Mouse (Mus musculus) liver, postnatal 0 days (tissue): ENCODE results near the gene Slirp. TPM values are rescaled to one million over a fixed set of nuclear protein-coding genes. Genes with fewer than 3 reads are reported as not detected.
A peak's percentile ranks its signal among the peaks of the same experiment; 100 is the strongest.
"Not testable (repeated sequence)": the region's sequence is repeated elsewhere in the genome, so short reads cannot be mapped to it uniquely, and the experiment has no call there.

Experiments
- ATAC-seq: fragments of 200-750 bp; cut with Nextera tagmentation; 2 replicates; pipeline ENCODE4 v1.8.0; 2017; ENCODE audit warnings: mild to moderate bottlenecking, moderate library complexity
- DNase-seq: peaks from one replicate; pipeline ENCODE4 v3.0.0-alpha.2; 2016
- H3K27ac ChIP-seq: fragments of 300-500 bp; sonication (generic); 2 replicates; pipeline ENCODE4 v1.5.1; 2014; ENCODE audit warnings: antibody characterized with exemption, moderate library complexity, mild to moderate bottlenecking, low read depth
- H3K27me3 ChIP-seq: fragments of 300-500 bp; sonication (generic); 2 replicates; pipeline ENCODE4 v1.6.1; 2014; ENCODE audit warnings: low read length, control low read depth, mixed read lengths; ENCODE audit not compliant: insufficient read depth
- H3K36me3 ChIP-seq: fragments of 300-500 bp; sonication (generic); replicated peaks from 2 replicates; pipeline ENCODE4 v1.6.1; 2014; ENCODE audit warnings: mild to moderate bottlenecking, control low read depth, low read length, moderate library complexity, mixed read lengths; ENCODE audit not compliant: insufficient read depth
- H3K4me1 ChIP-seq: fragments of 300-500 bp; sonication (generic); 2 replicates; pipeline ENCODE4 v1.6.1; 2014; ENCODE audit warnings: antibody characterized with exemption, mild to moderate bottlenecking, control low read depth; ENCODE audit not compliant: insufficient read depth
- H3K4me2 ChIP-seq: fragments of 300-500 bp; sonication (generic); 2 replicates; pipeline ENCODE4 v1.6.1; 2014; ENCODE audit warnings: low read depth, mild to moderate bottlenecking, low read length, moderate library complexity, mixed read lengths
- H3K4me3 ChIP-seq: fragments of 300-500 bp; sonication (generic); 2 replicates; pipeline ENCODE4 v1.5.1; 2014; ENCODE audit warnings: low read depth, low read length
- H3K9ac ChIP-seq: fragments of 300-500 bp; sonication (generic); replicated peaks from 2 replicates; pipeline ENCODE4 v1.6.1; 2014; ENCODE audit warnings: mild to moderate bottlenecking, moderate library complexity
- H3K9me3 ChIP-seq: fragments of 300-500 bp; sonication (generic); 2 replicates; pipeline ENCODE4 v1.6.1; 2016; ENCODE audit warnings: mild to moderate bottlenecking, control low read depth, low read length, mixed read lengths
- CTCF ChIP-seq: sonication (generic); IDR thresholded peaks from 2 replicates; pipeline ENCODE4 v1.5.1; 2016; ENCODE audit warnings: antibody characterized with exemption, low read depth
- EP300 ChIP-seq: IDR thresholded peaks from 2 replicates; pipeline ENCODE4 v1.6.1; 2016; ENCODE audit warnings: antibody characterized with exemption, low read depth, mild to moderate bottlenecking
- WGBS: fragments of 180-500 bp; shearing (Covaris S2); extraction: QIAGEN DNeasy Blood & Tissue Kit; methylation state at CpG from one replicate; pipeline ENCODE4 v1.1.7; 2014; ENCODE audit not compliant: insufficient replicate concordance; 5-methylcytosine and 5-hydroxymethylcytosine counted together
- microRNA-seq: library from miRNA; unstranded; fragments of <30 nt; microRNA quantifications from one replicate; pipeline ENCODE4, GENCODE M21; 2016
- polyA plus RNA-seq: library from polyadenylated mRNA; unstranded; fragments of >200 nt; fragmentation: Nextera tagmentation; extraction: Ambion mirVana; gene quantifications from 2 replicates; pipeline ENCODE4 v1.2.1, GENCODE M21; 2015

Gene Slirp
- polyA plus RNA-seq, 1 experiment from 2014 or later, result 146 TPM

- no peak overlapping the region for H3K9ac ChIP-seq
- WGBS, result 66% methylated on average over 3 of the region's 3 CpGs
- no peak for TF ChIP-seq CTCF
- no peak for TF ChIP-seq EP300
Measured at GRCm38 (mm10) chr12:87474756-87475155, 31.1 kb downstream of the Slirp start.

GRCm38 (mm10) chr12:87482482-87482881 lies 38.8 kb downstream of the Slirp start:
- H3K4me3 ChIP-seq, ATAC-seq: not testable (repeated sequence)
- WGBS, result 77% methylated on average over 5 of the region's 5 CpGs

More at GRCm38 (mm10) chr12:87474756-87475155, 31.1 kb downstream of the Slirp start:
- H3K9me3 ChIP-seq, result no peaks in the 10 kb centered on the region
- peaks cover 15% of the 10 kb centered on the region for H3K4me1 ChIP-seq
- no peak overlapping the region for H3K27ac ChIP-seq
- ATAC-seq (no peak), DNase-seq (no peak)
- no peak overlapping the region for H3K4me2 ChIP-seq
- H3K4me3 ChIP-seq, result no peak overlapping the region
- no peaks in the 10 kb centered on the region for H3K27me3 ChIP-seq
- H3K36me3 ChIP-seq, result no peaks in the 10 kb centered on the region

GRCm38 (mm10) chr12:87488683-87489082 lies 45.0 kb downstream of the Slirp start:
- 26% methylated on average over 2 of the region's 2 CpGs for WGBS
- ATAC-seq, H3K27me3 ChIP-seq, H3K4me2 ChIP-seq, H3K4me3 ChIP-seq, H3K36me3 ChIP-seq, DNase-seq, H3K4me1 ChIP-seq, H3K9me3 ChIP-seq, H3K9ac ChIP-seq, H3K27ac ChIP-seq: not testable (repeated sequence)

More at GRCm38 (mm10) chr12:87482482-87482881, 38.8 kb downstream of the Slirp start:
- not testable (repeated sequence) for H3K27me3 ChIP-seq, H3K4me1 ChIP-seq, H3K9me3 ChIP-seq, H3K9ac ChIP-seq, H3K4me2 ChIP-seq, DNase-seq, H3K27ac ChIP-seq, H3K36me3 ChIP-seq

- H3K27me3 ChIP-seq, H3K4me3 ChIP-seq, ATAC-seq, H3K9ac ChIP-seq, H3K27ac ChIP-seq, H3K4me1 ChIP-seq, DNase-seq, H3K36me3 ChIP-seq, H3K9me3 ChIP-seq, H3K4me2 ChIP-seq: not testable (repeated sequence)
- WGBS, result 73% methylated on average over 2 of the region's 3 CpGs
Measured at GRCm38 (mm10) chr12:87494421-87494820, 50.7 kb downstream of the Slirp start, which contains the start of gene Gm5788. TSS of gene Gm5788 (plus strand) at chr12:87494721.

Small RNAs within 50 kb of the gene (microRNA-seq; reads per million reads assigned to microRNA genes)
- 133 reads per million, percentile 46 among the genes with 10 or more reads in this experiment for gene Mir3068

Other genes with a start within 250 kb of the Slirp start
- gene Samd15, start 244.2 kb upstream of the Slirp start, polyA plus RNA-seq, result 2.3 and 2.8 TPM in 2 replicates
- gene Tmed8, start 243.4 kb upstream of the Slirp start, polyA plus RNA-seq, result 0.36 and 0.42 TPM in 2 replicates
- gene Noxred1, start 205.2 kb upstream of the Slirp start, polyA plus RNA-seq, result 0.19 and 0.45 TPM in 2 replicates
- 8.2 and 8.9 TPM in 2 replicates for gene Vipas39, start 177.6 kb upstream of the Slirp start, polyA plus RNA-seq
- 89.4 and 91.5 TPM in 2 replicates for gene Ahsa1, start 177.4 kb upstream of the Slirp start, polyA plus RNA-seq
- gene Ism2, start 144.2 kb upstream of the Slirp start, polyA plus RNA-seq, result 0.08 and 0.17 TPM in 2 replicates
- gene Sptlc2, start 55.5 kb upstream of the Slirp start, polyA plus RNA-seq, result 39.5 and 42.3 TPM in 2 replicates
- gene Alkbh1, start 121 bp downstream of the Slirp start, polyA plus RNA-seq, result 10.1 and 13.1 TPM in 2 replicates
- gene Snw1, start 28.4 kb downstream of the Slirp start, polyA plus RNA-seq, result 41.3 and 42.0 TPM in 2 replicates
- gene Gm5788, start 50.8 kb downstream of the Slirp start, polyA plus RNA-seq, result not detected in 2 replicates
- gene Gm8300, start 70.4 kb downstream of the Slirp start, polyA plus RNA-seq, result not detected in 2 replicates
- not detected in 2 replicates for gene Oog1, start 158.8 kb downstream of the Slirp start, polyA plus RNA-seq
- gene Gm4027, start 175.0 kb downstream of the Slirp start, polyA plus RNA-seq, result not detected in 2 replicates
- gene Gm16381, start 200.7 kb downstream of the Slirp start, polyA plus RNA-seq, result not detected in 2 replicates